Mouse (Mus musculus): ENCODE data around the gene Myh10.

- TF ChIP-seq POLR2A (IDR thresholded peaks at IDR 0.05; ENCODE audit: borderline replicate concordance, extremely low read depth, insufficient read depth, insufficient read length, poor library complexity, severe bottlenecking) (no peak), CTCF (IDR thresholded peaks at IDR 0.05; ENCODE audit: borderline replicate concordance, extremely low read depth, insufficient read depth, insufficient read length) (no peak)
These were observed 24.8 kb downstream of the Myh10 start for GRCm38 (mm10) chr11:68716167-68716566.

Measured in brain, embryonic 14.5 days (tissue).